Mouse (Mus musculus): ENCODE results near the gene Jag1.

Gene Jag1

GRCm38 (mm10) chr2:137049906-137050305 lies 66.5 kb downstream of the Jag1 start:
- peak; percentile 96 for DNase-seq

DNA sequence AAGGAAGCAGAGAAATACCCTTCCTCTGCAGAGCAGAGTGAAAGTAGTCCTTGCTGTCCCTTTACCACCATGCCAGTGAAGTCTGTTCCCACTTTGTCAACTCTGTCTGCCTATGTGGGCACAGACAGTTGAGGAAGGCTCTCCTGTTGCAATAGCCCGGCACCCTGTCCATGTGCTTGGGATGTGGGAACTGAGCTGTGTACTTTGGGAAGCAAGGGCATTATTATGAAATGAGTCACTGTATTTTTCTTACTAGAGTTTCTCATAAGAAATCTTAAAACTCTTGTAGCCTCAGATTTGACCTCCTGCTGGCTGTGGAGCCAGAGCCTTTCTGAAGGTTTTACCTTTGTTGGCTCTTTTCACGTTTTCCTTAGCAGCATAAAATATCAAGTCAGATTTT lies 67.1 kb downstream of the Jag1 start:
- DNase-seq, result peak; percentile 92

DNA sequence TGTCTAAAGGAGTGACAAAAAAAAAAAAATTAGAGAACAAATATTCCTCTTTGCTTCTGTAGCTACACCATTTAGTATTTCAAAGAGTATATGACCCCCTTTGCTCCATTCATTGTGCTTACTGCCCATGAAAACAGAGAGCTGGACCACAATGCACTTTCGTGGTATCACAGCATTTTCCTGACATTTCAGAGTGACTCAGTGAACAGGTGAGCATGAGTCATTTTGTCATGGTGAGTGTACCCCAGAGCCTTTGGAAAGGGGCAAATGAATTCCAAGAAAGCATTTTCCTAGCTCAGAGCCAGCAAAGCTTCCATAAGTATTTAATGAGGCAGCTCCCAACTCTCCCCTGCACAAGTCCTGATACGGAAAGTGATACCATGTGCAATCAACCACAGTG lies 72.3 kb downstream of the Jag1 start:
- DNase-seq, result peak; percentile 27

Data from heart, adult 11 months (tissue).